Mouse (Mus musculus) CH12.LX (cell line): ENCODE data around the gene Tsks. TPM values are rescaled to one million over a fixed set of nuclear protein-coding genes. Genes with fewer than 3 reads are reported as not detected.

Experiments used
- DNase-seq: peaks from one replicate; pipeline ENCODE4 v3.0.0-alpha.2; 2013; ENCODE audit errors: extremely low read depth
- H3K27ac ChIP-seq: 2 replicates; pipeline ENCODE4 v1.5.1; 2012; ENCODE audit warnings: low read depth, mild to moderate bottlenecking, control low read depth, moderate library complexity; ENCODE audit not compliant: insufficient read depth
- H3K27me3 ChIP-seq: replicated peaks from 2 replicates; pipeline ENCODE3; 2012; ENCODE audit warnings: inconsistent platforms
- H3K36me3 ChIP-seq, 2 experiments: replicated peaks in 1 of 2; 2 replicates each; pipeline versions ENCODE3 to v1.6.1; 2012; ENCODE audit warnings: inconsistent platforms in 1 of 2, low read length in 1 of 2, mild to moderate bottlenecking in 1 of 2, mixed read lengths in 1 of 2, moderate library complexity in 1 of 2; ENCODE audit not compliant: control insufficient read depth in 1 of 2, insufficient read depth in 1 of 2
- H3K4me1 ChIP-seq, 2 experiments: 2 replicates each; pipeline ENCODE4 v1.6.1; 2012; ENCODE audit warnings: inconsistent platforms in 1 of 2, moderate library complexity in 1 of 2; ENCODE audit not compliant: insufficient read depth in 2 of 2, control insufficient read depth in 1 of 2
- H3K4me2 ChIP-seq: 2 replicates; pipeline ENCODE4 v1.6.1; 2012; ENCODE audit warnings: low read depth, mild to moderate bottlenecking, control low read depth; ENCODE audit not compliant: poor library complexity, insufficient read depth, severe bottlenecking
- H3K4me3 ChIP-seq, 3 experiments: fragments of 150-350 bp in 1 of 3; sonication (generic) in 1 of 3; replicated peaks in 1 of 3; 2 replicates each; pipeline versions ENCODE3 to v1.5.1; 2011 to 2012; ENCODE audit warnings: low read depth in 2 of 3, low read length in 2 of 3, mild to moderate bottlenecking in 2 of 3, moderate library complexity in 2 of 3, control low read depth in 1 of 3, improper control_type of control experiment in 1 of 3, inconsistent platforms in 1 of 3, mixed read lengths in 1 of 3; ENCODE audit not compliant: poor library complexity in 1 of 3
- H3K79me2 ChIP-seq: replicated peaks from 2 replicates; pipeline ENCODE4 v1.6.1; 2012; ENCODE audit warnings: mild to moderate bottlenecking, moderate library complexity; ENCODE audit not compliant: control insufficient read depth, poor library complexity, insufficient read depth, severe bottlenecking; ENCODE audit errors: extremely low read depth
- H3K9ac ChIP-seq: 2 replicates; pipeline ENCODE4 v1.6.1; 2012; ENCODE audit warnings: low read depth, mild to moderate bottlenecking, control low read depth, moderate library complexity; ENCODE audit not compliant: insufficient read depth
- H3K9me3 ChIP-seq: replicated peaks from 2 replicates; pipeline ENCODE3; 2012; ENCODE audit warnings: low read length, inconsistent platforms, mixed read lengths
- CTCF ChIP-seq, 2 experiments: IDR thresholded peaks in 1 of 2; conservative IDR thresholded peaks in 1 of 2; 2 replicates each; pipeline ENCODE4 v1.5.1; 2011 to 2012; ENCODE audit warnings: low read depth in 2 of 2, low read length in 2 of 2, improper control_type of control experiment in 1 of 2, inconsistent platforms in 1 of 2, mild to moderate bottlenecking in 1 of 2, moderate library complexity in 1 of 2
- GABPA ChIP-seq: IDR thresholded peaks from 2 replicates; pipeline ENCODE4 v1.6.1; 2012; ENCODE audit warnings: low read depth, low read length, improper control_type of control experiment, inconsistent platforms; ENCODE audit not compliant: insufficient replicate concordance
- HCFC1 ChIP-seq: IDR thresholded peaks from 2 replicates; pipeline ENCODE4 v1.6.1; 2012; ENCODE audit warnings: low read depth, mild to moderate bottlenecking, inconsistent platforms, low read length, improper control_type of control experiment
- JUN ChIP-seq: IDR thresholded peaks from 2 replicates; pipeline ENCODE4 v1.6.1; 2011; ENCODE audit warnings: low read depth, mild to moderate bottlenecking, low read length, improper control_type of control experiment, moderate library complexity; ENCODE audit not compliant: insufficient read depth
- JUND ChIP-seq: conservative IDR thresholded peaks from 2 replicates; pipeline ENCODE4 v1.6.1; 2011; ENCODE audit warnings: low read depth, low read length, improper control_type of control experiment
- KAT2A ChIP-seq: IDR thresholded peaks from 2 replicates; pipeline ENCODE4 v1.6.1; 2012; ENCODE audit warnings: low read length, improper control_type of control experiment, inconsistent platforms; ENCODE audit not compliant: insufficient replicate concordance
- MAX ChIP-seq: IDR thresholded peaks from 2 replicates; pipeline ENCODE4 v1.6.1; 2011; ENCODE audit warnings: low read length, improper control_type of control experiment
- MXI1 ChIP-seq: IDR thresholded peaks from 2 replicates; pipeline ENCODE4 v1.6.1; 2011; ENCODE audit warnings: mild to moderate bottlenecking, low read depth, low read length, improper control_type of control experiment
- MYC ChIP-seq: IDR thresholded peaks from 2 replicates; pipeline ENCODE4 v1.6.1; 2011; ENCODE audit warnings: low read depth, mild to moderate bottlenecking, improper control_type of control experiment, low read length
- NELFE ChIP-seq: IDR thresholded peaks from 2 replicates; pipeline ENCODE4 v1.6.1; 2011; ENCODE audit warnings: low read depth, low read length, improper control_type of control experiment
- PAX5 ChIP-seq: IDR thresholded peaks from 2 replicates; pipeline ENCODE4 v1.6.1; 2012; ENCODE audit warnings: low read length, inconsistent platforms, mixed read lengths
- POLR2A ChIP-seq: IDR thresholded peaks from 2 replicates; pipeline ENCODE4 v1.6.1; 2011; ENCODE audit warnings: low read depth, mild to moderate bottlenecking, improper control_type of control experiment, low read length
- RAD21 ChIP-seq: IDR thresholded peaks from 2 replicates; pipeline ENCODE4 v1.6.1; 2011; ENCODE audit warnings: low read depth, mild to moderate bottlenecking, low read length, improper control_type of control experiment, moderate library complexity
- RCOR1 ChIP-seq: conservative IDR thresholded peaks from 2 replicates; pipeline ENCODE4 v1.6.1; 2012; ENCODE audit warnings: low read depth, mild to moderate bottlenecking, inconsistent platforms, low read length, improper control_type of control experiment
- TBP ChIP-seq: conservative IDR thresholded peaks from 2 replicates; pipeline ENCODE4 v1.6.1; 2011; ENCODE audit warnings: low read depth, low read length, improper control_type of control experiment
- USF2 ChIP-seq: conservative IDR thresholded peaks from 2 replicates; pipeline ENCODE4 v1.6.1; 2011; ENCODE audit warnings: low read depth, low read length, improper control_type of control experiment
- ZKSCAN1 ChIP-seq: IDR thresholded peaks from 2 replicates; pipeline ENCODE4 v1.6.1; 2012; ENCODE audit warnings: low read depth, inconsistent platforms, low read length, improper control_type of control experiment, borderline replicate concordance
- ZMIZ1 ChIP-seq: IDR thresholded peaks from 2 replicates; pipeline ENCODE4 v1.6.1; 2012; ENCODE audit warnings: low read depth, mild to moderate bottlenecking, inconsistent platforms, low read length, improper control_type of control experiment
- ZNF384 ChIP-seq: IDR thresholded peaks from 2 replicates; pipeline ENCODE4 v1.6.1; 2012; ENCODE audit warnings: low read depth, low read length, improper control_type of control experiment, inconsistent platforms
- dilution Hi-C: fragments of 300-500 bp; cut with MboI; formaldehyde crosslinking; loops from 2 replicates; pipeline ENCODE4 v1.14.3; 2020; ENCODE audit warnings: low sequenced_read_pairs; ENCODE audit not compliant: extremely low pct_unique_long_range_greater_than_20kb, extremely low pct_ligation_motif_present
- in situ Hi-C: fragments of 300-500 bp; cut with MboI; formaldehyde crosslinking; loops from 3 replicates; pipeline ENCODE4 v1.14.3; 2019; ENCODE audit warnings: low sequenced_read_pairs, low pct_ligation_motif_present, low pct_unique_long_range_greater_than_20kb, mixed read lengths
- polyA plus RNA-seq: library from polyadenylated mRNA; unstranded; fragments of >175 nt; gene quantifications from 2 replicates; pipeline ENCODE4 v1.2.1, GENCODE M21; 2012; ENCODE audit warnings: low read depth; ENCODE audit not compliant: insufficient read length
- total RNA-seq, 2 experiments: library from RNA; depleted of rRNA; stranded (reverse); fragments of 300-350 nt in 1 of 2; fragments of >200 nt in 1 of 2; gene quantifications; 2 replicates each; pipeline ENCODE4 v1.2.3; 2012 to 2014

The Tsks gene
- total and polyA plus RNA-seq, 3 experiments: not detected

- TF ChIP-seq ZNF384: 0 out of 2 replicates have a peak, but pooled peaks have one; percentile 24
Measured at GRCm38 (mm10) chr7:44895593-44896434, 47.2 kb upstream of the Tsks start, which contains the start of gene Fuz (continued).

- Histone ChIP-seq H3K36me3 (peaks cover 25 to 36% of the 10 kb centered on the region in 2 experiments), H3K4me1 (peaks cover 9 to 39% of the 10 kb centered on the region in 2 experiments), H3K27me3 (no peaks in the 10 kb centered on the region), H3K4me2 (peak overlapping the region; percentile 53), H3K9me3 (no peaks in the 10 kb centered on the region), H3K27ac (no peak overlapping the region), H3K9ac (peak overlapping the region; percentile 65), H3K79me2 (peaks cover 6% of the 10 kb centered on the region), H3K4me3 (peak overlapping the region; percentile 55 to 72 (median 61))
- TF ChIP-seq ZKSCAN1 (no peak), RAD21 (no peak), HCFC1 (no peak), KAT2A (no peak)
- dilution Hi-C loops (no loop called here), in situ Hi-C loops (no loop called here)
- DNase-seq: peak; percentile 40
Measured at GRCm38 (mm10) chr7:44896499-44896898, 46.5 kb upstream of the Tsks start.

- in situ Hi-C loops: no loop called here
- Histone ChIP-seq H3K9me3 (no peaks in the 10 kb centered on the region), H3K9ac (no peak overlapping the region), H3K4me1 (peaks cover 9 to 38% of the 10 kb centered on the region in 2 experiments), H3K4me3 (no peak overlapping the region), H3K4me2 (no peak overlapping the region), H3K27ac (peak overlapping the region; percentile 27; the same call in 1 of the 2 replicates), H3K79me2 (no peaks in the 10 kb centered on the region), H3K36me3 (peaks cover 46 to 57% of the 10 kb centered on the region in 2 experiments), H3K27me3 (no peaks in the 10 kb centered on the region)
- dilution Hi-C loops: no loop called here
- DNase-seq: peak; percentile 29
- TF ChIP-seq CTCF (conservative IDR thresholded peaks at IDR 0.05 in 1 of 2, IDR thresholded peaks at IDR 0.05 in 1 of 2; ENCODE audit: low read depth in 2 of 2, low read length in 2 of 2) (peak in 1 of 2 experiments; percentile 26; a peak in 1 of 4 replicates), TBP (no peak)
Measured at GRCm38 (mm10) chr7:44898607-44899006, 44.4 kb upstream of the Tsks start.

- Histone ChIP-seq H3K36me3 (peaks cover 65 to 78% of the 10 kb centered on the region in 2 experiments), H3K27me3 (no peaks in the 10 kb centered on the region), H3K9ac (no peak overlapping the region), H3K4me2 (no peak overlapping the region), H3K79me2 (no peaks in the 10 kb centered on the region), H3K4me3 (no peak overlapping the region), H3K27ac (no peak overlapping the region), H3K9me3 (no peaks in the 10 kb centered on the region), H3K4me1 (peaks cover 9 to 33% of the 10 kb centered on the region in 2 experiments)
- TF ChIP-seq USF2: no peak
- TF ChIP-seq NELFE: no peak
- no peak for TF ChIP-seq GABPA
- no peak for TF ChIP-seq RAD21
- TF ChIP-seq ZMIZ1: no peak
- no peak for TF ChIP-seq JUN
- TF ChIP-seq MXI1: no peak
- TF ChIP-seq MYC: no peak
- TF ChIP-seq RCOR1: no peak
- TF ChIP-seq JUND: no peak
- no peak for TF ChIP-seq MAX
- no peak for TF ChIP-seq POLR2A
- TF ChIP-seq PAX5: no peak
- in situ Hi-C loops (no loop called here), dilution Hi-C loops (no loop called here)
- no peak for DNase-seq
Measured at GRCm38 (mm10) chr7:44900632-44901031, 42.4 kb upstream of the Tsks start.
